Mouse (Mus musculus) embryonic fibroblast, embryonic 13.5 days (primary cell): ENCODE measurements around the gene Ccdc91. TPM values are rescaled to one million over a fixed set of nuclear protein-coding genes. Genes with fewer than 3 reads are reported as not detected.

ENCODE experiments used
- H3K27ac ChIP-seq: 2 replicates; pipeline ENCODE4 v1.5.1; 2012; ENCODE audit warnings: low read length, control low read depth, inconsistent platforms; ENCODE audit not compliant: insufficient read depth
- H3K4me1 ChIP-seq: 2 replicates; pipeline ENCODE4 v1.6.1; 2011; ENCODE audit warnings: low read length; ENCODE audit not compliant: control insufficient read depth, insufficient read depth
- H3K4me3 ChIP-seq: 2 replicates; pipeline ENCODE4 v1.5.1; 2011; ENCODE audit warnings: mild to moderate bottlenecking, control low read depth, low read length; ENCODE audit not compliant: insufficient read depth
- CTCF ChIP-seq: IDR thresholded peaks from 2 replicates; pipeline ENCODE4 v1.5.1; 2011; ENCODE audit warnings: mild to moderate bottlenecking, control low read depth, low read length, moderate library complexity, borderline replicate concordance; ENCODE audit not compliant: insufficient read depth
- POLR2A ChIP-seq: IDR thresholded peaks from 2 replicates; pipeline ENCODE4 v1.6.1; 2011; ENCODE audit warnings: low read depth, mild to moderate bottlenecking, control low read depth, low read length, moderate library complexity
- polyA plus RNA-seq: library from polyadenylated mRNA; stranded (reverse); fragments of >200 nt; gene quantifications from 2 replicates; pipeline ENCODE4 v1.2.4, GENCODE M21; 2011; ENCODE audit warnings: low read depth; ENCODE audit not compliant: missing spikeins, insufficient read length

Ccdc91 gene
- polyA plus RNA-seq, 1 experiment, result 20.5 TPM

- no peak overlapping the region for H3K4me3 ChIP-seq
- no peak overlapping the region for H3K27ac ChIP-seq
- TF ChIP-seq CTCF (no peak), POLR2A (no peak)
- no peaks in the 10 kb centered on the region for H3K4me1 ChIP-seq
These were observed 84.8 kb downstream of the Ccdc91 start for GRCm38 (mm10) chr6:147560436-147560835.

DNA sequence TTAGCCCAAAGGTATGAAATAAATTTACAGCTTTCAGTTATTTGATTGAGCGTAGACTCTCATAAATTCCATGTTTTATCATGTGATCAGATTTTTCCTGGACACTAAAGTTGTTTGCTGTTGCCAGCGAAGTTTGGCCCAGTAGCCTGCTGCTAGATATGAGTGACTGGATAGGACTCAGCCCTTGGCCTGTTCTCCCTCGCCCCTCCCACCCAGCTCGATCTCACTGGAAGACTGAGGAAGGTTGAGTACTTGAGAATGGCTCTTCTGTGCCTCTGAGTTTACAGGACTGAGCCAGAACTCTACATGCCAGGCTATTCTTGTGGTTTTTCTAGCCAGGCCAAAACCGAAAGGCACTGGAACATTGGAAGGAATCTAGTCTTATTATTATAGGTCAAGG, 93.6 kb downstream of the Ccdc91 start:
- H3K4me3 ChIP-seq, result no peak overlapping the region
- TF ChIP-seq CTCF, result no peak

GRCm38 (mm10) chr6:147573137-147573536, 97.5 kb downstream of the Ccdc91 start:
- Histone ChIP-seq H3K4me3 (no peak overlapping the region), H3K27ac (no peak overlapping the region), H3K4me1 (no peaks in the 10 kb centered on the region)
- TF ChIP-seq CTCF, result no peak

More for the DNA sequence above, 93.6 kb downstream of the Ccdc91 start:
- no peaks in the 10 kb centered on the region for H3K4me1 ChIP-seq
- H3K27ac ChIP-seq, result no peak overlapping the region

DNA sequence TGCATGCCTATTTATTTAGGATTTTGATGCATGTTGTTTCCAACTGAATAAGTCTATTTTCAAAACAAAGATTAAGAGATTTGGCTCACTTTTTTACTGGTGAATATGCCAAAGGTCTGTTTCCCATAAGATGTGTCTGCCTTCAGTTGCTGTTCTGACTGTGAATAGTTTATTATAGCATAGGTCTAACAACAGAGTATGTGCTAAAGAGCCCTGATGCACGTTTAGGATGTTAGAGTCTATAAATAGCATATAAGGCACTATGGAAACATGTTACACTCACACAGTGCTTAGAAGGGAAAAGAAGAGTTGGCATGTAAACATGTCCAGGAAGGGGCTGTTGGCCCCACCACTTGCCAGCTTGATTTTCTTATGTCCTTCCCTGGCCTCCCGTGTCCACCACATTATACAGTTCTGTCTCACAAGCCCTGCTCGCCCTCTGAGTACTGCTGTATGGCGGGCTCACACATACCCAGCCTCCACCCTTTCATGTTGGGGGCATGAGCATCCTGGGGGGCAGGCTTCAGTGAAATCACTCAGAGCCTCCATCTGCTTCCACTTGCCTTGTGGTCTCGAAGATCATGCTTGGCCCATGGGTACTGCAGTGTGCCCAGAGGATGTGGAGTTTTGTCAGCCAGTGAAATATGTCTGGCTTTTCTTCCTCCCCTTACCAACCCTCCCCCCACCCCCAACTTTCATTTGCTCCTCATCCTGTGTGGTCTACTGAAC, 99.0 kb downstream of the Ccdc91 start:
- Histone ChIP-seq H3K27ac (no peak overlapping the region), H3K4me3 (no peak overlapping the region), H3K4me1 (no peaks in the 10 kb centered on the region)
- TF ChIP-seq POLR2A, result no peak
- no peak for TF ChIP-seq CTCF

GRCm38 (mm10) chr6:147575183-147575784, 99.7 kb downstream of the Ccdc91 start:
- H3K4me1 ChIP-seq, result no peaks in the 10 kb centered on the region
- no peak overlapping the region for H3K27ac ChIP-seq
- TF ChIP-seq CTCF (no peak), POLR2A (no peak)
- H3K4me3 ChIP-seq, result no peak overlapping the region

GRCm38 (mm10) chr6:147587675-147588074, 112.0 kb downstream of the Ccdc91 start:
- Histone ChIP-seq H3K4me1 (no peaks in the 10 kb centered on the region), H3K27ac (no peak overlapping the region), H3K4me3 (no peak overlapping the region)
- TF ChIP-seq CTCF, result no peak
- TF ChIP-seq POLR2A, result no peak

- H3K4me1 ChIP-seq, result no peaks in the 10 kb centered on the region
- H3K4me3 ChIP-seq, result no peak overlapping the region
- H3K27ac ChIP-seq, result no peak overlapping the region
- no peak for TF ChIP-seq CTCF
- no peak for TF ChIP-seq POLR2A
These were observed 131.0 kb downstream of the Ccdc91 start for GRCm38 (mm10) chr6:147606666-147607065.

DNA sequence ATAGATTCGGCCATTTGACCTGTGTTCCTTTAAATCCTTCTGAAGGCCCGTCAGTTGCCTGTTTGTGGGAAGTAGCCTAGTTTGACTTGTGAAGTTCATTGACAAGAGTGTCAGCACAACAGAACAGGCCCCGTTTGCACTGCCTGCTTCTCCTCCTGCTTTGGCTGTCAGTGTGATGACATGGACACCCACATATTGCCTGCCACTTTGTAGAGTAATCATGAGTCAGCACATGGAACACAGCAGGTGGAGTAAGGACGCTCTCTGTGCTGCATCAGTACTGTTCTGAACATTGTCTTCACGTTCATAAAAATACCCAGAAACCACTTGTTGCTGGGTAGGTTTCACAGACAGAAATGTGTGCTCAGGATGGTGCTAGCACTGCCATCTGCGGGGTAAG, 132.0 kb downstream of the Ccdc91 start:
- Histone ChIP-seq H3K4me1 (no peaks in the 10 kb centered on the region), H3K4me3 (no peak overlapping the region)
- TF ChIP-seq POLR2A (no peak), CTCF (no peak)

GRCm38 (mm10) chr6:147615306-147615705, 139.7 kb downstream of the Ccdc91 start:
- no peak overlapping the region for H3K27ac ChIP-seq
- TF ChIP-seq POLR2A (no peak), CTCF (no peak)
- no peaks in the 10 kb centered on the region for H3K4me1 ChIP-seq
- no peak overlapping the region for H3K4me3 ChIP-seq

More for the DNA sequence above, 132.0 kb downstream of the Ccdc91 start:
- H3K27ac ChIP-seq, result no peak overlapping the region

- Histone ChIP-seq H3K27ac (no peak overlapping the region), H3K4me3 (no peak overlapping the region), H3K4me1 (no peaks in the 10 kb centered on the region)
- TF ChIP-seq CTCF, result no peak
- TF ChIP-seq POLR2A, result no peak
These were observed 147.5 kb downstream of the Ccdc91 start for GRCm38 (mm10) chr6:147623142-147623541.
